Mouse (Mus musculus) midbrain, embryonic 14.5 days (tissue): ENCODE results near the gene Igflr1. TPM values are rescaled to one million over a fixed set of nuclear protein-coding genes. Genes with fewer than 3 reads are reported as not detected.

ENCODE experiments used
- ATAC-seq: fragments of 200-750 bp; cut with Nextera tagmentation; 2 replicates; pipeline ENCODE4 v1.8.0; 2017; ENCODE audit warnings: moderate number of reproducible peaks, moderate library complexity; ENCODE audit not compliant: low FRiP score, low TSS enrichment
- DNase-seq: peaks from one replicate; pipeline ENCODE4 v3.0.0-alpha.2; 2015
- H3K27ac ChIP-seq: fragments of 300-500 bp; sonication (generic); replicated peaks from 2 replicates; pipeline ENCODE4 v1.5.1; 2014; ENCODE audit warnings: mild to moderate bottlenecking, low read depth, low read length, moderate library complexity
- H3K27me3 ChIP-seq: fragments of 300-500 bp; sonication (generic); 2 replicates; pipeline ENCODE4 v1.6.1; 2014; ENCODE audit warnings: low read length, control low read depth, mixed read lengths; ENCODE audit not compliant: control insufficient read depth, insufficient read depth
- H3K36me3 ChIP-seq: fragments of 300-500 bp; sonication (generic); 2 replicates; pipeline ENCODE4 v1.6.1; 2014; ENCODE audit warnings: low read length, control low read depth; ENCODE audit not compliant: control insufficient read depth, insufficient read depth
- H3K4me1 ChIP-seq: fragments of 300-500 bp; sonication (generic); 2 replicates; pipeline ENCODE4 v1.6.1; 2014; ENCODE audit warnings: mild to moderate bottlenecking, antibody characterized with exemption, low read length, control low read depth; ENCODE audit not compliant: control insufficient read depth, insufficient read depth
- H3K4me2 ChIP-seq: fragments of 300-500 bp; sonication (generic); 2 replicates; pipeline ENCODE4 v1.6.1; 2014; ENCODE audit warnings: mild to moderate bottlenecking, low read length, moderate library complexity
- H3K4me3 ChIP-seq: fragments of 300-500 bp; sonication (generic); replicated peaks from 2 replicates; pipeline ENCODE4 v1.5.1; 2014; ENCODE audit warnings: low read depth, low read length
- H3K9ac ChIP-seq: fragments of 300-500 bp; sonication (generic); replicated peaks from 2 replicates; pipeline ENCODE4 v1.6.1; 2014; ENCODE audit warnings: mild to moderate bottlenecking, low read length, moderate library complexity
- H3K9me3 ChIP-seq: fragments of 300-500 bp; sonication (generic); 2 replicates; pipeline ENCODE4 v1.6.1; 2016; ENCODE audit warnings: low read length, control low read depth, mixed read lengths; ENCODE audit not compliant: control insufficient read depth
- WGBS: fragments of 180-500 bp; shearing (Covaris S2); extraction: QIAGEN DNeasy Blood & Tissue Kit; methylation state at CpG from one replicate; pipeline ENCODE4 v1.1.7; 2014; 5-methylcytosine and 5-hydroxymethylcytosine counted together
- microRNA-seq: library from miRNA; unstranded; fragments of <30 nt; microRNA quantifications from one replicate; pipeline ENCODE4, GENCODE M21; 2016
- polyA plus RNA-seq: library from polyadenylated mRNA; unstranded; fragments of >200 nt; fragmentation: Nextera tagmentation; extraction: Ambion mirVana; gene quantifications from 2 replicates; pipeline ENCODE4 v1.2.1, GENCODE M21; 2014

Igflr1 gene
- polyA plus RNA-seq, 1 experiment from 2014 or later: 5.8 TPM

DNA sequence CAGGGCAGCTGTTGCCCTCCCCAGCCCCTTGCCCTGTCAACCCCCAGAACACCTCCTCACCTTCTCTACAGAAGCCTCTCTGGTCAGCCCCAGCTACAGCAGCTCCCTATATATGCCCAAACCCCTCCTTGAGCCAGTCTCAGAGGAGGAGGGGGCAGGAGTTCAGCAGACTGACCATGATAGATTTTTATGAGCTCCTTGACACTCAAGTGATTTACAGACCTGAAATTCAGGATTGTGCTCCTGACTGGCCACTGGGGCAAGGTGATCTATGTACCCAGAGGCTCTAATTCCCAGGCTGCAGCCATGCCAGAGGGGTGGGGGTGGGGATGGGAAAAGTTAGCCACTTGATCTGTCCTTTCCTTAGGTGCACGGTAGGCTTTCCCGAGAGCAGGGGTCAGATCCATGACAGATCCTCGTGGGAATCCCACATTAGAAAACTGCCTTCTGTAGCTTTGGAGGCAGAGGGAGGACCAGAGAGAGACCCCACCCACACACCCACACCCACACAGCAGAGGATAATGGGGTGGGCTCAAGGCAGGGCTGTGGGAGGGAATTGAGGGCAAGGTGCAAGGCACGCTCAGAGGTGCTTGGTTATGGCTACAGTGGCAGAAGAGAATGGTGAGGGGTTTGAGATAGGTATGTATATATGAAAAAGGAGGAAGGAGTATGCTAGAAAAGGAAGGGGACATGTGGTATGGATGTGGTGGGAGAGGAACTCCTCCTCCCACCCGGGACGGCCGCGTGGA is 47.6 kb downstream of the Igflr1 start, which contains the start of gene Upk1a:
TSS of gene Upk1a (minus strand) at position 194 of the 749 bp plus-strand sequence.
- Histone ChIP-seq H3K27ac (no peak within 1 kb of the TSS), H3K27me3 (no peaks in the 10 kb centered on the region), H3K9ac (no peak within 1 kb of the TSS), H3K36me3 (peaks cover 29% of the 10 kb centered on the region), H3K4me3 (no peak within 1 kb of the TSS), H3K9me3 (no peaks in the 10 kb centered on the region), H3K4me1 (no peaks in the 10 kb centered on the region), H3K4me2 (no peak within 1 kb of the TSS)
- WGBS: 77% methylated on average over 8 of the region's 8 CpGs
- DNase-seq (no peak), ATAC-seq (no peak)

DNA sequence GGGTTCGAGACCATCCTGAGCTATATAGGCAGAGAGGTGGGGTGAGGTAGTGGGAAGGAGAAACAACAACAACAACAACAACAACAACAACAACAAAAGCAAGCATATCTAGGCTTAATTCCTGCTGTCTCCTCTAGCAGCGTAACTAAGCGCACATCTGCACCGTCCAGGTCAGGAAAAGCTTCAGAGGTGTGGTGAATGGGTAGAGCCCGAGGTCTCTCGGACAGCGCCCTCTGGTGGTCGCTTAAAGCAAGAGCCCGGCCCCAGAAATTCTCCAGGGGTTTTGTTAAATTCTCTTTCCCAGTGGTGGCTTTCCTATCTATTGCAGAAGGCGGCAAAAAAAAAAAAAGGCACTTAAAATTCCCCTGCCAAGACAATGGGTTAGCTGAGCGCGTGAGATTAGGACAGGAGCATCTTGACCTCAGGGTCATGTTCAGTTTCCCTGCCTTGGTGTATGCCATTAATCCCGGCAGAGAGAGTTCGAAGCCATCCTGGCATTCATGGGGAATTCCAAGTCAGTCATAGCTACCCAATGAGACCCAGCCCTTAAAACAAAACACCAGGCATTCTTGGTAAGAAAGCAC is 48.4 kb downstream of the Igflr1 start:
- H3K36me3 ChIP-seq: peaks cover 35% of the 10 kb centered on the region
- H3K9me3 ChIP-seq: no peaks in the 10 kb centered on the region
- no peak overlapping the region for H3K4me3 ChIP-seq
- H3K27ac ChIP-seq: no peak overlapping the region
- H3K27me3 ChIP-seq: no peaks in the 10 kb centered on the region
- H3K9ac ChIP-seq: no peak overlapping the region
- WGBS: 21% methylated on average over 14 of the region's 14 CpGs
- H3K4me1 ChIP-seq: no peaks in the 10 kb centered on the region
- H3K4me2 ChIP-seq: no peak overlapping the region
- peak; percentile 76 for DNase-seq
- no peak; the same call in 1 of the 2 replicates for ATAC-seq

DNA sequence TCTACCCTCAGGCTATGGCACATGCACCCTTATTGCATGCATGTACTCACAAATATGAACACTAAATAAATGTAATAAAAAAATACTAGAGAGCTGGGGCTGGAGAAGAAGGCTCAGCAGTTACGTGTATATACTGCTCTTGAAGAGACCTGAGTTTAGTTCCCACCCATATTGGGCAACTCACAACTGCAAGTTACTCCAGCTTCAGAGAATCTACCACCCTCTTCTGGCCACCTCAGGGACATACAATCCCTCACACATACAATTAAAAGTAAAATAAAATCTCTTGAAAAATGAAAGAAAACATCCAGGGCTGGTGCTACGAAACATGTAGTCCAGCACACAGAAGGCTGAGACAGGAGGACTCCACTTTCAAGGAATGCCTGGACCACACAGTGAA is 49.2 kb downstream of the Igflr1 start:
- no peak overlapping the region for H3K9ac ChIP-seq
- peaks cover 44% of the 10 kb centered on the region for H3K36me3 ChIP-seq
- H3K27me3 ChIP-seq: no peaks in the 10 kb centered on the region
- DNase-seq (no peak), ATAC-seq (no peak)
- H3K4me2 ChIP-seq: no peak overlapping the region
- no peak overlapping the region for H3K4me3 ChIP-seq
- H3K4me1 ChIP-seq: no peaks in the 10 kb centered on the region
- no peak overlapping the region for H3K27ac ChIP-seq
- WGBS: 82% methylated on average over 2 of the region's 2 CpGs
- no peaks in the 10 kb centered on the region for H3K9me3 ChIP-seq

DNA sequence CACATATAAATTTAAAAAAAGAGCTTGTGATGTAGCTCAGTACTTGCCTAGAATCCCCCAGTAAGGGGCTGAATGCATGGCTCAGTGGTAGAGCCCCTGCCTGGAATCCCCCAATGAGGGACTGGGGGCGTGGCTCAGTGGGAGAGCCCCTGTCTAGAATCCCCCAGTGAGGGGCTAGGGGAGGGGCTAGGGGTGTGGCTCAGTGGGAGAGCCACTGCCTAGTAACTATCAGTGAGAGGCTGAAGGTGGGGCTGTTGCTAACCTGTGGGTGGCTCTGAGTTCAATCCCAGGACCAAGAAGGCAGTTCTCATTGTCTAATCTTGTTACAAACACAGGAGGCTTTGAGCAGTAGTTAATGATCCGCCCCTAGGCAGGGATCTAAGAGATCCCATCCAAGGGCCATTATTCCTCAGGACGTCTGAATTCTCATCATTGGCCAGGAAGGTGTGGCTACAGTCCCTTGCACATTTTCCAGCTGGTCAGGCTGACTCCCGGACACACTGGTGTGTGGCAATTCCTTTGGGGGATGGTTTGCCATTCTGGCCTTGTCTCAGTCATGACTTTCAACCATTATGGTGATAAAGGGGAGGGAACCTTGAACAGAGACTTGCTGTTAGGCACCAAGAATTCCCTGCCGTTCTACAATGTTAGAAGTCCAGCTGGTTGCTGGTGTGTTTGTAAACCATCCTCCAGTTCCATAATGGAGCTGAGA is 50.0 kb downstream of the Igflr1 start:
- H3K36me3 ChIP-seq: peaks cover 46% of the 10 kb centered on the region
- DNase-seq: no peak
- no peak overlapping the region for H3K4me2 ChIP-seq
- H3K9ac ChIP-seq: no peak overlapping the region
- WGBS: 61% methylated on average over 5 of the region's 5 CpGs
- ATAC-seq: no peak
- no peak overlapping the region for H3K4me3 ChIP-seq
- H3K27ac ChIP-seq: no peak overlapping the region
- H3K4me1 ChIP-seq: no peaks in the 10 kb centered on the region
- no peaks in the 10 kb centered on the region for H3K27me3 ChIP-seq
- no peaks in the 10 kb centered on the region for H3K9me3 ChIP-seq

Small RNAs within 50 kb of the gene (microRNA-seq; reads per million reads assigned to microRNA genes)
- gene Gm38670 (0.44 reads per million), gene Mir3569 (0.59 reads per million)

Other genes with a start within 250 kb of the Igflr1 start
- not detected in 2 replicates for gene E130208F15Rik, start 243.7 kb upstream of the Igflr1 start, polyA plus RNA-seq
- 19.8 and 20.4 TPM in 2 replicates for gene Sdhaf1, start 241.5 kb upstream of the Igflr1 start, polyA plus RNA-seq
- gene Lrfn3, start 202.7 kb upstream of the Igflr1 start, polyA plus RNA-seq: 13.9 and 16.3 TPM in 2 replicates
- gene Tyrobp, start 151.7 kb upstream of the Igflr1 start, polyA plus RNA-seq: 11.4 and 29.7 TPM in 2 replicates
- gene Hcst, start 145.6 kb upstream of the Igflr1 start, polyA plus RNA-seq: 0.58 TPM in 1 of 2 replicates, not detected in the other
- gene Nfkbid, start 143.7 kb upstream of the Igflr1 start, polyA plus RNA-seq: 1.4 and 2.3 TPM in 2 replicates
- 662 and 710 TPM in 2 replicates for gene Aplp1, start 119.9 kb upstream of the Igflr1 start, polyA plus RNA-seq
- gene Kirrel2, start 107.7 kb upstream of the Igflr1 start, polyA plus RNA-seq: 5.0 and 5.7 TPM in 2 replicates
- gene Nphs1, start 107.1 kb upstream of the Igflr1 start, polyA plus RNA-seq: 0.74 and 1.4 TPM in 2 replicates
- not detected in 2 replicates for gene Prodh2, start 71.8 kb upstream of the Igflr1 start, polyA plus RNA-seq
- 101 and 129 TPM in 2 replicates for gene Arhgap33, start 30.4 kb upstream of the Igflr1 start, polyA plus RNA-seq
- gene Hspb6, start 13.2 kb upstream of the Igflr1 start, polyA plus RNA-seq: 6.3 and 7.4 TPM in 2 replicates
- gene Proser3, start 13.1 kb upstream of the Igflr1 start, polyA plus RNA-seq: 7.4 and 10.9 TPM in 2 replicates
- gene Lin37, start 5.6 kb upstream of the Igflr1 start, polyA plus RNA-seq: 49.9 and 59.1 TPM in 2 replicates
- gene U2af1l4, start 2.1 kb upstream of the Igflr1 start, polyA plus RNA-seq: 103 and 104 TPM in 2 replicates
- gene Gm49396, start 2.1 kb upstream of the Igflr1 start, polyA plus RNA-seq: 8.2 and 11.8 TPM in 2 replicates
- 99.1 and 135 TPM in 2 replicates for gene Psenen, start 1.8 kb upstream of the Igflr1 start, polyA plus RNA-seq
- 13.1 and 15.4 TPM in 2 replicates for gene Kmt2b, start 23.3 kb downstream of the Igflr1 start, polyA plus RNA-seq
- 0.34 and 0.47 TPM in 2 replicates for gene Zbtb32, start 33.5 kb downstream of the Igflr1 start, polyA plus RNA-seq
- gene Upk1a, start 47.4 kb downstream of the Igflr1 start, polyA plus RNA-seq: 0.15 and 0.20 TPM in 2 replicates
- gene Cox6b1, start 60.7 kb downstream of the Igflr1 start, polyA plus RNA-seq: 999 and 1,303 TPM in 2 replicates
- gene Etv2, start 70.4 kb downstream of the Igflr1 start, polyA plus RNA-seq: not detected in 2 replicates
- gene Rbm42, start 84.9 kb downstream of the Igflr1 start, polyA plus RNA-seq: 126 and 144 TPM in 2 replicates
- gene Haus5, start 99.6 kb downstream of the Igflr1 start, polyA plus RNA-seq: 21.6 and 22.8 TPM in 2 replicates
- not detected in 2 replicates for gene Pmis2, start 106.2 kb downstream of the Igflr1 start, polyA plus RNA-seq
- not detected in 2 replicates for gene 2200002J24Rik, start 133.5 kb downstream of the Igflr1 start, polyA plus RNA-seq
- gene Atp4a, start 146.8 kb downstream of the Igflr1 start, polyA plus RNA-seq: 0.53 and 1.1 TPM in 2 replicates
- gene Tmem147, start 164.1 kb downstream of the Igflr1 start, polyA plus RNA-seq: 238 and 290 TPM in 2 replicates
- gene Gapdhs, start 178.3 kb downstream of the Igflr1 start, polyA plus RNA-seq: 0.83 and 1.2 TPM in 2 replicates
- gene Sbsn, start 186.0 kb downstream of the Igflr1 start, polyA plus RNA-seq: 0.82 and 3.8 TPM in 2 replicates
- gene Dmkn, start 198.3 kb downstream of the Igflr1 start, polyA plus RNA-seq: 0.78 and 0.87 TPM in 2 replicates
- not detected in 2 replicates for gene Krtdap, start 222.5 kb downstream of the Igflr1 start, polyA plus RNA-seq